Comparison of ENCODE assay signal across 20 mouse cellular contexts in genomic region chr13:70885006-70885405, GRCm38 (mm10). TPM values are rescaled to one million over a fixed set of nuclear protein-coding genes. Genes with fewer than 3 reads are reported as not detected.
A peak's percentile ranks its signal among the peaks of the same experiment; 100 is the strongest.
DNase-seq lines count a peak whose midpoint lies in the region; ATAC-seq lines count a peak whose summit lies in the region.
"Had no signal": no experiment of that assay in that cellular context is flagged by ENCODE, and none has a peak within 500 bp of the region (broad histone marks: within the 10 kb centered on the region; RNA-seq: fewer than 3 reads in every experiment).

No protein-coding gene starts in this region.

- H3K27me3 ChIP-seq in hindbrain, embryonic 13.5 days: no peaks in the 10 kb centered on the region
- H3K27me3 ChIP-seq in hindbrain, embryonic 11.5 days (ENCODE audit: control insufficient read depth, insufficient read depth, low read length): no peaks in the 10 kb centered on the region
- no peaks in the 10 kb centered on the region for H3K27me3 ChIP-seq in heart, embryonic 11.5 days (ENCODE audit: control insufficient read depth, insufficient read depth, low read length)
- H3K27me3 ChIP-seq in hindbrain, embryonic 15.5 days: no peaks in the 10 kb centered on the region
- H3K27me3 ChIP-seq: CH12.LX; forebrain, embryonic 12.5 days; limb, embryonic 12.5 days; liver, embryonic 13.5 days; lung, embryonic 15.5 days; midbrain, embryonic 13.5 days; neural tube, embryonic 15.5 days had no signal

- WGBS in hindbrain, embryonic 13.5 days: 88% methylated on average over 2 of the region's 2 CpGs
- WGBS in hindbrain, embryonic 11.5 days: 86% methylated on average over 2 of the region's 2 CpGs
- 84% methylated on average over 2 of the region's 2 CpGs for WGBS in heart, embryonic 11.5 days (ENCODE audit: insufficient replicate concordance)
- WGBS in hindbrain, embryonic 15.5 days: 92% methylated on average over 2 of the region's 2 CpGs

- H3K27ac ChIP-seq in hindbrain, embryonic 13.5 days: peak overlapping the region; percentile 70; the same call in 1 of the 2 replicates
- H3K27ac ChIP-seq in hindbrain, embryonic 11.5 days (ENCODE audit: low read depth, low read length): no peak overlapping the region
- peak overlapping the region; percentile 84 for H3K27ac ChIP-seq in heart, embryonic 11.5 days (ENCODE audit: low read depth, low read length)
- peak overlapping the region; percentile 74; the same call in 1 of the 2 replicates for H3K27ac ChIP-seq in hindbrain, embryonic 15.5 days (replicated peaks)
- H3K27ac ChIP-seq: forebrain, embryonic 12.5 days; limb, embryonic 12.5 days; liver, embryonic 13.5 days; lung, embryonic 15.5 days; midbrain, embryonic 13.5 days; neural tube, embryonic 15.5 days had no signal

- H3K9ac ChIP-seq in hindbrain, embryonic 13.5 days: no peak overlapping the region
- H3K9ac ChIP-seq in hindbrain, embryonic 11.5 days (ENCODE audit: low read depth, low read length): no peak overlapping the region
- H3K9ac ChIP-seq in heart, embryonic 11.5 days (ENCODE audit: low read depth, low read length): no peak overlapping the region
- H3K9ac ChIP-seq in hindbrain, embryonic 15.5 days: no peak overlapping the region
- H3K9ac ChIP-seq: forebrain, embryonic 12.5 days; limb, embryonic 12.5 days; liver, embryonic 13.5 days; lung, embryonic 15.5 days; midbrain, embryonic 13.5 days; neural tube, embryonic 15.5 days had no signal

- H3K4me1 ChIP-seq in hindbrain, embryonic 13.5 days (replicated peaks): peaks cover 13% of the 10 kb centered on the region
- no peaks in the 10 kb centered on the region for H3K4me1 ChIP-seq in hindbrain, embryonic 11.5 days (replicated peaks; ENCODE audit: control insufficient read depth, insufficient read depth, low read length)
- H3K4me1 ChIP-seq in heart, embryonic 11.5 days (ENCODE audit: control insufficient read depth, insufficient read depth, low read length): peaks cover 19% of the 10 kb centered on the region
- peaks cover 14% of the 10 kb centered on the region for H3K4me1 ChIP-seq in hindbrain, embryonic 15.5 days (replicated peaks)
- H3K4me1 ChIP-seq: limb, embryonic 12.5 days; liver, embryonic 13.5 days had no signal

- peak; percentile 51 to 64 for DNase-seq in cerebellum, postnatal 10 days
- DNase-seq in cerebellum, adult 11 months: no peak
- no peak for DNase-seq in hindbrain, embryonic 11.5 days (ENCODE audit: low spot score)
- DNase-seq in right cerebral cortex, adult 18-20 months: no peak
- DNase-seq: cerebellum, adult 11-12 months; gastrocnemius, postnatal 36 days; layer of hippocampus, postnatal 36 days; liver, embryonic 13.5 days; thymus, postnatal 36 days had no signal

- no peak overlapping the region for H3K4me2 ChIP-seq in hindbrain, embryonic 13.5 days
- no peak overlapping the region for H3K4me2 ChIP-seq in hindbrain, embryonic 11.5 days (replicated peaks; ENCODE audit: low read depth, low read length)
- no peak overlapping the region for H3K4me2 ChIP-seq in heart, embryonic 11.5 days
- no peak overlapping the region for H3K4me2 ChIP-seq in hindbrain, embryonic 15.5 days
- H3K4me2 ChIP-seq: forebrain, embryonic 12.5 days; limb, embryonic 12.5 days; liver, embryonic 13.5 days; midbrain, embryonic 13.5 days; neural tube, embryonic 15.5 days had no signal

- H3K4me3 ChIP-seq in hindbrain, embryonic 13.5 days: no peak overlapping the region
- no peak overlapping the region for H3K4me3 ChIP-seq in hindbrain, embryonic 11.5 days (ENCODE audit: low read depth, low read length)
- H3K4me3 ChIP-seq in heart, embryonic 11.5 days (ENCODE audit: low read depth, low read length): no peak overlapping the region
- no peak overlapping the region for H3K4me3 ChIP-seq in hindbrain, embryonic 15.5 days
- H3K4me3 ChIP-seq: forebrain, embryonic 12.5 days; limb, embryonic 12.5 days; liver, embryonic 13.5 days; lung, embryonic 15.5 days; midbrain, embryonic 13.5 days; myocyte; neural tube, embryonic 15.5 days had no signal

- H3K9me3 ChIP-seq in hindbrain, embryonic 13.5 days: no peaks in the 10 kb centered on the region
- no peaks in the 10 kb centered on the region for H3K9me3 ChIP-seq in hindbrain, embryonic 11.5 days (ENCODE audit: control insufficient read depth, low read length)
- no peaks in the 10 kb centered on the region for H3K9me3 ChIP-seq in heart, embryonic 11.5 days (replicated peaks; ENCODE audit: control insufficient read depth, low read length)
- no peaks in the 10 kb centered on the region for H3K9me3 ChIP-seq in hindbrain, embryonic 15.5 days
- H3K9me3 ChIP-seq: forebrain, embryonic 12.5 days; limb, embryonic 12.5 days; liver, embryonic 13.5 days; lung, embryonic 15.5 days; midbrain, embryonic 13.5 days; neural tube, embryonic 15.5 days had no signal

- no peak for ATAC-seq in hindbrain, embryonic 13.5 days (ENCODE audit: low FRiP score)
- no peak for ATAC-seq in hindbrain, embryonic 11.5 days (ENCODE audit: low FRiP score)
- ATAC-seq in heart, embryonic 11.5 days (replicated peaks; ENCODE audit: insufficient number of reproducible peaks, low FRiP score, low TSS enrichment): no peak
- ATAC-seq in hindbrain, embryonic 15.5 days (ENCODE audit: low FRiP score, low read depth): no peak
- ATAC-seq in CD4-positive, CD25-positive, alpha-beta regulatory T cell, adult 4 months: no peak
- ATAC-seq: midbrain, embryonic 13.5 days had no signal

- H3K36me3 ChIP-seq in hindbrain, embryonic 13.5 days: no peaks in the 10 kb centered on the region
- no peaks in the 10 kb centered on the region for H3K36me3 ChIP-seq in hindbrain, embryonic 11.5 days (ENCODE audit: control insufficient read depth, insufficient read depth, low read length)
- H3K36me3 ChIP-seq in heart, embryonic 11.5 days (ENCODE audit: control insufficient read depth, insufficient read depth, low read length): no peaks in the 10 kb centered on the region
- H3K36me3 ChIP-seq in hindbrain, embryonic 15.5 days: no peaks in the 10 kb centered on the region
- H3K36me3 ChIP-seq: forebrain, embryonic 12.5 days; limb, embryonic 12.5 days; liver, embryonic 13.5 days; lung, embryonic 15.5 days; midbrain, embryonic 13.5 days; neural tube, embryonic 15.5 days had no signal

RNA-seq across cellular contexts. Expression of gene Adamts16, which starts 43.4 kb away (rescaled TPM):
- polyA plus RNA-seq in hindbrain, embryonic 13.5 days (2015; fragmentation: Nextera tagmentation; extraction: Ambion mirVana): 2.3 and 2.6 TPM in 2 replicates
- 1.1 TPM in 2 replicates for polyA plus RNA-seq in hindbrain, embryonic 11.5 days (2014; fragmentation: Nextera tagmentation; extraction: Ambion mirVana)
- 0.10 and 0.13 TPM in 2 replicates for polyA plus RNA-seq in heart, embryonic 11.5 days (2014; fragmentation: Nextera tagmentation; extraction: Ambion mirVana)
- 3.1 and 3.7 TPM in 2 replicates for polyA plus RNA-seq in hindbrain, embryonic 15.5 days (2015; fragmentation: Nextera tagmentation; extraction: Ambion mirVana)
- polyA plus RNA-seq in CD4-positive, CD25-positive, alpha-beta regulatory T cell, adult 4 months (2017; shearing (Covaris generic)): not detected

Comparison
In these comparisons a context has a peak if more than half of its experiments do, and no peak if none do; other contexts are left out.
1. DNase-seq: peak in cerebellum, postnatal 10 days (2 of 2); none in cerebellum, adult 11 months (single experiment), hindbrain, embryonic 11.5 days (single experiment) and right cerebral cortex, adult 18-20 months (single experiment).